Mouse (Mus musculus) brain, embryonic 18.5 days (tissue): Measurements from ENCODE around the gene E330034G19Rik.
"Not testable (repeated sequence)": the region's sequence is repeated elsewhere in the genome, so short reads cannot be mapped to it uniquely, and the experiment has no call there.

Source experiments
- DNase-seq: peaks from one replicate; pipeline ENCODE4 v3.0.0-alpha.2; 2012; ENCODE audit warnings: low read depth, low spot score

Gene E330034G19Rik

GRCm38 (mm10) chr14:24292914-24293313, at the start of gene E330034G19Rik:
TSS of gene E330034G19Rik (plus strand) at chr14:24293214.
- no peak for DNase-seq

- no peak for DNase-seq
Measured at GRCm38 (mm10) chr14:24244330-24245176, 48.5 kb upstream of the E330034G19Rik start.

- DNase-seq = no peak
Measured at GRCm38 (mm10) chr14:24245177-24246081, 47.6 kb upstream of the E330034G19Rik start, which contains the start of gene Dlg5. TSS of gene Dlg5 (minus strand) at chr14:24245920.

- DNase-seq = no peak
Measured at GRCm38 (mm10) chr14:24249926-24250325, 43.1 kb upstream of the E330034G19Rik start.

- DNase-seq = no peak
Measured at GRCm38 (mm10) chr14:24251326-24251725, 41.7 kb upstream of the E330034G19Rik start.

- DNase-seq = no peak
Measured at GRCm38 (mm10) chr14:24253611-24254202, 39.3 kb upstream of the E330034G19Rik start.

- no peak for DNase-seq
Measured at GRCm38 (mm10) chr14:24255956-24256355, 37.1 kb upstream of the E330034G19Rik start.

- DNase-seq = no peak
Measured at GRCm38 (mm10) chr14:24260391-24260790, 32.6 kb upstream of the E330034G19Rik start.

GRCm38 (mm10) chr14:24262382-24262781, 30.6 kb upstream of the E330034G19Rik start:
- no peak for DNase-seq

- peak; percentile 73 for DNase-seq
Measured at GRCm38 (mm10) chr14:24262915-24263314, 30.1 kb upstream of the E330034G19Rik start.

GRCm38 (mm10) chr14:24269571-24269970, 23.4 kb upstream of the E330034G19Rik start:
- DNase-seq = no peak

GRCm38 (mm10) chr14:24273575-24273974, 19.4 kb upstream of the E330034G19Rik start:
- no peak for DNase-seq

GRCm38 (mm10) chr14:24275534-24275933, 17.5 kb upstream of the E330034G19Rik start:
- DNase-seq = no peak

GRCm38 (mm10) chr14:24281278-24281677, 11.7 kb upstream of the E330034G19Rik start:
- DNase-seq = no peak

- DNase-seq = no peak
Measured at GRCm38 (mm10) chr14:24282276-24282675, 10.7 kb upstream of the E330034G19Rik start.

GRCm38 (mm10) chr14:24286136-24286535, 6.9 kb upstream of the E330034G19Rik start:
- DNase-seq = no peak

GRCm38 (mm10) chr14:24290726-24291125, 2.3 kb upstream of the E330034G19Rik start:
- no peak for DNase-seq

- no peak for DNase-seq
Measured at GRCm38 (mm10) chr14:24293631-24294030, 617 bp downstream of the E330034G19Rik start.

GRCm38 (mm10) chr14:24302126-24302525, 9.1 kb downstream of the E330034G19Rik start:
- not testable (repeated sequence) for DNase-seq

- no peak for DNase-seq
Measured at GRCm38 (mm10) chr14:24306667-24307066, 13.7 kb downstream of the E330034G19Rik start.

GRCm38 (mm10) chr14:24307146-24307545, 14.1 kb downstream of the E330034G19Rik start:
- no peak for DNase-seq

- DNase-seq = peak; percentile 12
Measured at GRCm38 (mm10) chr14:24311110-24311509, 18.1 kb downstream of the E330034G19Rik start.
